Mouse (Mus musculus): Measurements from ENCODE around the gene Snx21. TPM values are rescaled to one million over a fixed set of nuclear protein-coding genes. Genes with fewer than 3 reads are reported as not detected.

Gene Snx21
- polyA plus RNA-seq, 1 experiment from 2014 or later, result 10.4 TPM

DNA sequence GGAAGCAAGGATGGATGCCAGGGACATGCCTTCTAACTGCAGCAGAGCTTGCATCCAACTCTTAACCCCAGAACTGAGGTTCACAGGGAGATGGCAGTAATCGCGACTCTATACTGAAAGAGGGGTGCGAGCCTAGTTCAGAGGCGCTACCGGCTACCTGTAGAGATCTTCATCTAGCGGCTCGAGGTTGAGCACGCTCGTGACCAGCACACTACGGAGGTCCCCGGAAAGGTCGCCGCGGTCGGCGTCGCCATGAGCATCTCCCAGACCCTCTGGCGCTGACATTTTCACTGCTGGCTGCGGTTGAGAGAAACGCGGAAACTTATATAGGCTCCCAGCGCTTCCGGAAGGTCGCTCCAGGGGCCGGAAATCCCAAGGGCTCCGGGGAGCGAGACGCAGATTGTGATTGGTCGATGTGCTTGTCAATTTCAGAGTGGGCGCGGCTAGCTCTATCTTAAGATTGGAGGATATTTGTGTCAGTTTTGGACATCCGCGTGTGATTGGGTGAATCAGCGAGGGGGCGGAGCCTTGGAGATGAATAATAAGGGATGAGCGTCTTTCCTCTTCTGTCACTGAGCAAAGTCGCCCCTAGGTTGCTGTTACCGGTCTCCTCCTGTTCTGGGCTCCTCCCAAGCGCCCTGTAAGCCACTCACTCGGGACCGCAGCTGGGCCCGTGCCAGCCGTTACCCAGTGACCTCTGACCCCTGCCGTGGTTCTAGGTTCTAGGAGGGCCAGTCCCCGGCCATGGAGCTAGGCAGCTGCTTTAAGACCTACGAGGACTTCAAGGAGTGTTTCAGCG is 19.1 kb downstream of the Snx21 start, which contains the start of the genes Acot8 and Zswim3:
Gene Acot8, minus strand, starts transcription at position 350 of the 799 bp plus-strand sequence.
Gene Zswim3, plus strand, starts transcription at position 566 of the 799 bp plus-strand sequence.
- Histone ChIP-seq H3K27ac (peak within 1 kb of the TSS; percentile 91), H3K36me3 (replicated peaks) (peaks cover 44% of the 10 kb centered on the region), H3K4me1 (peaks cover 26% of the 10 kb centered on the region), H3K4me3 (peak within 1 kb of the TSS; percentile 90), H3K9me3 (no peaks in the 10 kb centered on the region), H3K27me3 (ENCODE audit: poor library complexity, severe bottlenecking) (no peaks in the 10 kb centered on the region)
- DNase-seq (ENCODE audit: extremely low spot score, low spot score), result peak; percentile 95
- under 1% methylated on average over 47 of the region's 47 CpGs for WGBS

DNA sequence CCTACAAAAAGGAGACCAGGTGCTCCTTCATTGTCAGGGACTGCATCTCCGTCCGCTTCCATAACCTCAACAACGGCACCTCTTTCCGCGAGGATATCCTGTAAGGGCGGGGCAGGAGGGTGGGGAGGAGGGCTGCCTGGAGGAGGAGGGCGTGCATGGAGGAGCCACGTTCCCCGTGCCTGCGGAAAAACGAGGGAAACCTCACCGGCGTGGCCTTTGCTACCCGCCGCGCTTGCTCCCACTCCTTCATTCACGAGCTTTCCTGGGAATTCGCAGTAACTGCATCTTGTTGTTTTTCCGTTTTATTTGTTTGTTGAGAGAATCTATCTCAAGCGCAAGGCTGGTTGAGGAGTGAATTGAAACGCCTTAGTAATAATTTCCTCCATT is 19.7 kb downstream of the Snx21 start:
- 2% methylated on average over 21 of the region's 21 CpGs for WGBS
- peak overlapping the region; percentile 90 for H3K4me3 ChIP-seq
- peak overlapping the region; percentile 91 for H3K27ac ChIP-seq
- no peak for DNase-seq (ENCODE audit: extremely low spot score, low spot score)
- peaks cover 38% of the 10 kb centered on the region for H3K36me3 ChIP-seq (replicated peaks)
- no peaks in the 10 kb centered on the region for H3K9me3 ChIP-seq
- H3K4me1 ChIP-seq, result peaks cover 26% of the 10 kb centered on the region
- H3K27me3 ChIP-seq (ENCODE audit: poor library complexity, severe bottlenecking), result no peaks in the 10 kb centered on the region

DNA sequence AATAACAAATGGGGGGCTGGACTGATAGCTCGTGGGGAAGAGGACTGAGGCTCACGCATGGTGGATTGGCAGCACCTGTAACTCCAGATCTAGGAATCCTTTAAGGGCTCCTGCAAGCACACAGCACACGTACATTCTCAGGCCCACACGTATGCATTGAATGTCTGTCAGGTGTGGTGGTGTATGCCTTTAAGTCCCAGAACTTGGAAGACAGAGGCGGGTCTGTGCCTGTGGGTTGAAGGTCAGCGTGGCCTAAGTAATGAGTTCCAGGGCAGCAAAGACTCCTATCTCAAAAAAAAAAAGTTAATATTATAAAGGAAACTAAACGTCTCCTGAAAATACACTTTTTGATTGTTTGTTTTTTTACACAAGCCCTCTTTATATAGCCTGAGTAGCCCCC is 21.0 kb downstream of the Snx21 start:
- Histone ChIP-seq H3K4me1 (peaks cover 26% of the 10 kb centered on the region), H3K4me3 (peak overlapping the region; percentile 90; the same call in 1 of the 2 replicates), H3K27ac (no peak overlapping the region), H3K36me3 (replicated peaks) (peaks cover 25% of the 10 kb centered on the region), H3K9me3 (no peaks in the 10 kb centered on the region), H3K27me3 (ENCODE audit: poor library complexity, severe bottlenecking) (no peaks in the 10 kb centered on the region)
- 86% methylated on average over 7 of the region's 7 CpGs for WGBS
- no peak for DNase-seq (ENCODE audit: extremely low spot score, low spot score)

DNA sequence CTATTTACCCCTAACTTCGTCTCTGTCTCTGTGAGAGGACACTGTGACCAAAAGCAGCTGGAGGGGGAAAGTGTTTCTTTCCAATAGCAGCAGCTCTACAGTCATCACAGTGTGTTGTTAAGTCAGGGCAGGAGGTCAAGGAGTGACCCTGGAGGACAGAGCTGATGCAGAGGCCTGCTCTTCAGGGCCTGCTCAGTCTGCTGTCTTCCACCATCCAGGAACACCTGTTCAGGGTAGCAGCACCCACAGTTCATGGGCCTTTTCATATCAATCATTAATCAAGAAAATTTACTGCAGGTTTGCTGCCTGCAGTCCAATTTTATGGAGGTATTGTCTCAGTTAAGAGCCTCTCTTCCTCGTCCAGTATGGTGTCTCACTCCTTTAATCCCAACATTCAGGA is 27.9 kb downstream of the Snx21 start:
- WGBS, result 73% methylated on average over 2 of the region's 2 CpGs
- Histone ChIP-seq H3K4me1 (peaks cover 3% of the 10 kb centered on the region; the same call in 1 of the 2 replicates), H3K9me3 (no peaks in the 10 kb centered on the region), H3K27me3 (ENCODE audit: poor library complexity, severe bottlenecking) (no peaks in the 10 kb centered on the region), H3K36me3 (replicated peaks) (peaks cover 17% of the 10 kb centered on the region), H3K27ac (no peak overlapping the region), H3K4me3 (no peak overlapping the region)
- no peak for DNase-seq (ENCODE audit: extremely low spot score, low spot score)

DNA sequence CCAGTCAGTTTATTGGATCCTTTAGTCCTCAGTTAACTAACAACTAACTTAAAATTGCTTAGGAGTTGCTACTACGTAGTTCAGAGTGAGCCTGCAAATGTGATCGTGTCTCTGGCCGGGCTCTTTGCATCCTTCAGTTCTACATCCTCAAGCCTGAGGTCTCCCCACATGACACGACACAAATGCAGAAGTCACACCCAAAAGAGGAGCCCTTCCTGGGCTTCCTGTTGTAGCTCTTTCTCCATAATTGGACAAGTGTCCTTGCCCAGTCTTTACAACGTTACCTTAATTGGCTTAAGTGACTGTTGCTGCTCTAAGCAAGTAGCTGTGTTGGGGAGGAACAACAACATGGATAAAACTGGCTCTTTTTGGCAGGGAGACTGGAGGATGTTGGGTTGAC is 29.7 kb downstream of the Snx21 start:
- 92% methylated on average over 5 of the region's 5 CpGs for WGBS

DNA sequence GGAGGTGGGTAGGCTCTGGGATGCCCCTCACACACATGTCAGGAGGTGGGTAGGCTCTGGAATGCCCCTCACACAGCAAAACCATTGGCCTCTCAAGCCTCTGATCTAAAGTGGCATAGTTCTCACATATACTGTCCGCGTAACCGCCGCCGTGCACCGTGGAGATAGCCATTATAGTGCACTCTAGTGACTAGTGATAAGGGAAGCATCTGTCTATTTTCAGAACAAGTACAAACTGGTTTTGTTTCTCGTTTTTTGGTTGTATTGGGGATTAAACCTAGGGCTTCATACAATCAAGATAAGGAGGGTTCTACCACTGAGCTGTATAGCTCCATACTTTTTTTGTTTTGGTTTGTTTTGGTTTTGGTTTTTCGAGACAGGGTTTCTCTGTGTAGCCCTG is 30.2 kb downstream of the Snx21 start:
- no peak for DNase-seq (ENCODE audit: extremely low spot score, low spot score)
- H3K4me1 ChIP-seq, result peaks cover 3% of the 10 kb centered on the region; the same call in 1 of the 2 replicates
- H3K27ac ChIP-seq, result no peak overlapping the region
- 95% methylated on average over 8 of the region's 8 CpGs for WGBS
- no peak overlapping the region for H3K4me3 ChIP-seq
- H3K9me3 ChIP-seq, result no peaks in the 10 kb centered on the region
- H3K36me3 ChIP-seq (replicated peaks), result peaks cover 19% of the 10 kb centered on the region
- no peaks in the 10 kb centered on the region for H3K27me3 ChIP-seq (ENCODE audit: poor library complexity, severe bottlenecking)

More for the DNA sequence above, 29.7 kb downstream of the Snx21 start:
- no peak overlapping the region for H3K27ac ChIP-seq
- H3K9me3 ChIP-seq, result no peaks in the 10 kb centered on the region
- H3K4me1 ChIP-seq, result peaks cover 3% of the 10 kb centered on the region; the same call in 1 of the 2 replicates
- H3K27me3 ChIP-seq (ENCODE audit: poor library complexity, severe bottlenecking), result no peaks in the 10 kb centered on the region
- H3K4me3 ChIP-seq, result no peak overlapping the region
- H3K36me3 ChIP-seq (replicated peaks), result peaks cover 14% of the 10 kb centered on the region
- no peak for DNase-seq (ENCODE audit: extremely low spot score, low spot score)

DNA sequence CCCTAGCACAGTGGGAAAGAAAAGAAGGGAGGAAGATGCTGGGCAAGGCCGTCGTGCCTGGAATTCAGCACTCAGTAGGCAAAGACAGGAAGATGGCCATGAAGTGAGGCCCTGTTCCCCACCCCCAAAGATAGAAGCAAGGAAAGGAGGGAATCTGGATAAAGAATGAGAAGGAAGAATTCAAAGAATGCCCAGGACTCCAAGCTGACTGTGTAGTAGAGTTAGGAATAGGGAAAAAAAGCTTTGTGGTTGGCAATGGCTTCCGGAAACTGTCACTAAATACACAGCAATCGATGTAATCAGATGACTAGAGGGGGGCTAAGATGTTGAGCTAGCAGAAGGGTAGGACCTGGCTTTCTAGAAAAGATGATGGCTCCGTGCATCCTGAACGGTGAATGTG is 31.6 kb downstream of the Snx21 start:
- H3K4me1 ChIP-seq, result peaks cover 7% of the 10 kb centered on the region
- no peaks in the 10 kb centered on the region for H3K9me3 ChIP-seq
- no peaks in the 10 kb centered on the region for H3K27me3 ChIP-seq (ENCODE audit: poor library complexity, severe bottlenecking)
- no peak for DNase-seq (ENCODE audit: extremely low spot score, low spot score)
- no peak overlapping the region for H3K27ac ChIP-seq
- no peak overlapping the region for H3K4me3 ChIP-seq
- H3K36me3 ChIP-seq (replicated peaks), result peaks cover 29% of the 10 kb centered on the region
- 92% methylated on average over 6 of the region's 6 CpGs for WGBS

DNA sequence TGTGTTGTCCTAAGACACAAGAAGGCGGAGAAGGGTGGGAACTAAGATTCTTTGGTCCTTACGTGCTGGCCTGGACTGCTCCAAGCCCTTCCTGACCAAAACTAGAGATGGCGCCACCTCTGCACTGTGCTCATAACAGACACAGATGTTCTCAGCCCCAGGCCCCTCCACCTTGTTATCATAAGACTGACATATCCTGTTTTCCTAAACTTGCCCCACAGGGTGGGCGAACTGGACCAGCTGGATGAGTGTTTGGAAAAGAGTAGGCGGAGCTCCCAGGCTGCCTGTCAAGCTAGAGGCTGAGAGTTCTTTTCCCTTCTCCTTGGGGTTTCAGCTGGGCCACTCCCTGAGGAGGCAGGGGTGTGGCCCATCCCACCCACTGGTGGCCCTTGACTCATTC is 32.1 kb downstream of the Snx21 start:
- DNase-seq (ENCODE audit: extremely low spot score, low spot score), result no peak
- Histone ChIP-seq H3K36me3 (replicated peaks) (peaks cover 28% of the 10 kb centered on the region), H3K9me3 (no peaks in the 10 kb centered on the region), H3K4me1 (peaks cover 12% of the 10 kb centered on the region), H3K27ac (no peak overlapping the region), H3K27me3 (ENCODE audit: poor library complexity, severe bottlenecking) (no peaks in the 10 kb centered on the region), H3K4me3 (no peak overlapping the region)
- WGBS, result 72% methylated on average over 5 of the region's 5 CpGs

DNA sequence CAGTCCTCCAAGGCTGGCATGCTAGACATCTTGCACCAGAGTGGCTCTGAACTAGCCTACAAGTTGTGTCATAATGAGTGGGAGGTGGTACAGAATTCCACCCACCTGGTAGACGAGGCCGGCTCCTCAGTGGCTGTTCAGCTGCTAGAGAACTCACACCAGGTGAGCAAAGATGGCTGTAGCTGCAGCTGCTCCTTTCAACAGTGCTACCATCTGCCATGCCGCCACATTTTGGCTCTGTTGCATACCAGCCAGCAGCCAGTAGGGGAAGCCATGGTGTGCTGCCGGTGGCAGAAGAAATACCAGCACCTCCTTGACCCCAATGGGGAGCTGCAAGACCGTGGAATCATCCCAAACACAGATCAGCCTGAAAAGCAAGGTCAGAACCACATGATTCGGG is 35.4 kb downstream of the Snx21 start:
- 90% methylated on average over 6 of the region's 6 CpGs for WGBS
- peaks cover 38% of the 10 kb centered on the region for H3K36me3 ChIP-seq (replicated peaks)
- peaks cover 24% of the 10 kb centered on the region for H3K4me1 ChIP-seq
- DNase-seq (ENCODE audit: extremely low spot score, low spot score), result no peak
- H3K27me3 ChIP-seq (ENCODE audit: poor library complexity, severe bottlenecking), result no peaks in the 10 kb centered on the region
- no peak overlapping the region for H3K4me3 ChIP-seq
- no peaks in the 10 kb centered on the region for H3K9me3 ChIP-seq
- H3K27ac ChIP-seq, result no peak overlapping the region

DNA sequence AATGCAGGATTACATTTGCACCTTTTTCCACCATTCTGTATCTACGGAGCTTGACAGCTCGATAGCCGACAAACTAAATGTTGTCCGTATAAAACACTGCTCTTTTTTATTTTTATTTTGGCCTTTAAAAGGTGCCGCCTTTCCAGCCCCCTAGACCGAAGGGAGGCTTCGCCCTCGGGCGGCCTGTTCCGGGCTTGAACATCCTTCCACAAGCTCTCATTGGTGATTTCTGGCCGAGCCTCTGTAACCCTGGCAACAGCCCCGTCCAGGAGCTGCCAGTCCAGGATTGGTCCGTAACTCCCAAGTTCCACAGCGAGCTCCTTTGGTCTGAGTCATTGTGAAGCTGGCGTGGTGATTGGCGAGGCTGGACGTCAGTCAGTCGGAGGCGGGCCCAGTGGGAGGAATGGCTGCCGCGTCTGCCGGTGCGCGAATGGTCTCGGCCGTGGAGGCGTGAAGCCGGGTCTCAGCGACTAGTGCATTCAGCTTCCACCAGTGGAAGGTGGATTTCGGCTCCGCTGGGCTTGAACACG is 37.1 kb downstream of the Snx21 start, which contains the start of gene Zswim1:
Gene Zswim1, plus strand, starts transcription at position 51 of the 530 bp plus-strand sequence.
- peaks cover 54% of the 10 kb centered on the region for H3K36me3 ChIP-seq (replicated peaks)

DNA sequence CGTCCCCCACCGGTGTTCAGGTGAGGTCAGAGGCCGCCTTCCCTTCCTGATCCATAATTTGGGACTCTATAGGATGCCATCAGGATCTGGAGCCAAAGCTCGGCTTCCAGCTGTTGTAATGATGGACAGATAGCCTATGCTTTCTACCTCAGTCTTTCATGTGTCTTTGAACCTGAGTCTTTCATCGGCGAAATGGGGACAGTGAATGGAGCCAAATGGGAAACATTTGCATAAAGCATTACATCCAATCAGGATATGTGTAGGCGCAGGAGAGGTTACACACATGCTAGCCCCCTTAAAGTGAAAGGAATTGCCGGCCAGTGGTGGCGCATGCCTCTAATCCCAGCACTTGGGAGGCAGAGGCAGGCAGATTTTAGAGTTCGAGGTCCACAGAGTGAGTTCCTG is 37.6 kb downstream of the Snx21 start:
- Histone ChIP-seq H3K4me1 (peaks cover 26% of the 10 kb centered on the region), H3K27ac (peak overlapping the region; percentile 91), H3K27me3 (ENCODE audit: poor library complexity, severe bottlenecking) (no peaks in the 10 kb centered on the region), H3K4me3 (peak overlapping the region; percentile 83), H3K36me3 (replicated peaks) (peaks cover 59% of the 10 kb centered on the region), H3K9me3 (no peaks in the 10 kb centered on the region)
- no peak for DNase-seq (ENCODE audit: extremely low spot score, low spot score)
- 2% methylated on average over 10 of the region's 10 CpGs for WGBS

More for the DNA sequence above, 37.1 kb downstream of the Snx21 start, which contains the start of gene Zswim1:
- DNase-seq (ENCODE audit: extremely low spot score, low spot score), result peak; percentile 99
- Histone ChIP-seq H3K9me3 (no peaks in the 10 kb centered on the region), H3K4me1 (peaks cover 26% of the 10 kb centered on the region), H3K27me3 (ENCODE audit: poor library complexity, severe bottlenecking) (no peaks in the 10 kb centered on the region), H3K4me3 (peak within 1 kb of the TSS; percentile 83), H3K27ac (peak within 1 kb of the TSS; percentile 91)
- 1% methylated on average over 32 of the region's 32 CpGs for WGBS

DNA sequence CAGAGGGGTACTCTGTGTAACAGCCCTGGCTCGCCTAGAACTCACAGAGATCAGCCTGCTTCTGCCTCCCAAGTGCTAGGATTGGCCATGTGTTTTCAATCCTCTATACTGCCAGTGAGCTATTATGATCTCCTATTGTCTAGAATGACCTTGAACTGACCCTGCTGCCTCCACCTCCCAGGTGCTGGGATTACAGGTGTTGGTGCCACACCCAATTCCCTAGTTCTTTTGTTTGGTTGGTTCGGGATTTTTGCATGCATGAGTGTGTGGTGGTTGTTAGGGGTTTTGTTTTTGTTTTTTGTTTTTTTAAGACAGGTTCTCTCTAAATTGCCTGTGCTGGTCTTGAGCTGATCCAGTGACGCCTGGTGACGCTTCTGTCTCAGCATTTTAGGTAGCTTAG is 38.3 kb downstream of the Snx21 start:
- H3K9me3 ChIP-seq, result no peaks in the 10 kb centered on the region
- H3K4me3 ChIP-seq, result peak overlapping the region; percentile 83
- DNase-seq (ENCODE audit: extremely low spot score, low spot score), result no peak
- H3K36me3 ChIP-seq (replicated peaks), result peaks cover 67% of the 10 kb centered on the region
- no peak overlapping the region for H3K27ac ChIP-seq
- no peaks in the 10 kb centered on the region for H3K27me3 ChIP-seq (ENCODE audit: poor library complexity, severe bottlenecking)
- WGBS, result 91% methylated on average over 4 of the region's 4 CpGs
- peaks cover 26% of the 10 kb centered on the region for H3K4me1 ChIP-seq

DNA sequence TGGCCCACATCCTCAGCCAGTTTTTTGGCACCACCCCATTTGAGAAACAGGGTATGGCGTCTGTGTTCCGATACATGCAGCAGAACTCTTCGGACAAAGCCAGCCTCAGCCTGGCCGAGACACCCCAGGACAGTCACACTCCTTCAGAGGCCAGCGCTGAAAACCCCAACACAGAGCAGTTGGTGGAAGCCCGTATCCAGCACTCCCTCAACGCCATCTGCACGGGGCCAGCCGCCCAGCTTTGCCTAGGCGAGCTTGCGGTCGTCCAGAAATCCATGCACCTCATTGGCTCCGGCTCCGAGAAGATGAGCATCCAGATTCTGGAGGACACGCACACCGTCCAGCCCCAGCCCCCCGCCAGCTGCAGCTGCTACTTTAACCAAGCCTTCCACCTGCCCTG is 39.9 kb downstream of the Snx21 start:
- H3K9me3 ChIP-seq, result no peaks in the 10 kb centered on the region
- no peaks in the 10 kb centered on the region for H3K27me3 ChIP-seq (ENCODE audit: poor library complexity, severe bottlenecking)
- DNase-seq (ENCODE audit: extremely low spot score, low spot score), result no peak
- WGBS, result 93% methylated on average over 17 of the region's 17 CpGs
- peaks cover 26% of the 10 kb centered on the region for H3K4me1 ChIP-seq
- no peak overlapping the region for H3K27ac ChIP-seq
- H3K4me3 ChIP-seq, result 0 out of 2 replicates have a peak overlapping the region, but pooled peaks have one; percentile 5
- peaks cover 60% of the 10 kb centered on the region for H3K36me3 ChIP-seq (replicated peaks)

All from forebrain, embryonic 10.5 days (tissue).